20 mouse cellular contexts compared by ENCODE assay signal in the genomic region with DNA sequence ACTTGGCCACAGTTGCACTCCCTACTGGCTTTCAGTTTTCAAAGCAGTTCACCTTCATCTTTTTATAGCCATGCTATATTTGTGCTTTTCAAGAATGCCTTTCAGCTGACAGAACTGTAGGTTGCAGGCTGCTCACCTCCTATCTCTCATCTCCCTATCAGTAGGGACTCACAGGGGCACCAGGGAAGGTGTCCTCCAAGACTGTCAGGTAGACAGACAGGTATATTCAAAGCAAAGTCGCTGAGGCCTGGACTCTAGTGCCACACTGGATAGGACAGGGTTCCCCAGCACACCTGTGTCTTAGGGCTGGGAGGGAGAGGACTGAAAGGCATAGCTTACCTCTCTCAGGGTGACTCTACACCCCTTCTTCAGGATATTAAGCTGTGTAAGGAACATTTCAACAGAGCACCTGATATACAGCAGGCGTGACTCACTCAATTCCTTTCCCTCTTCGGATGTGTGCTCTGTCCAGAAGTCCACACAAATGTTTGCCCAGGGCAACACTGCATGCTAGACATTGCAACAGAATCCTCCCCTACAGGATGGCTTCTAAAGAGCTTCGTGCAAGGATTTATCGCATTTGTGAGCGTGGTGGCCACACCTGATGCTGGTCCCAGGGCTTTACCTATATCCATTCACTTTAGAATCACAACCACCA. TPM values are rescaled to one million over a fixed set of nuclear protein-coding genes. Genes with fewer than 3 reads are reported as not detected.
DNase-seq lines count a peak whose midpoint lies in the region; ATAC-seq and TF ChIP-seq lines count a peak whose summit lies in the region.
"Had no signal": no experiment of that assay in that cellular context is flagged by ENCODE, and none has a peak within 500 bp of the region (broad histone marks: within the 10 kb centered on the region; RNA-seq: fewer than 3 reads in every experiment).

No protein-coding gene starts in this region.

- intact Hi-C loops in heart, postnatal 14 days (cut with DNase I): no loop called here

- no peak overlapping the region for H3K9ac ChIP-seq in heart, embryonic 13.5 days
- no peak overlapping the region for H3K9ac ChIP-seq in lung, postnatal 0 days (replicated peaks; ENCODE audit: low read depth)
- no peak overlapping the region for H3K9ac ChIP-seq in liver, embryonic 15.5 days
- H3K9ac ChIP-seq: hindbrain, embryonic 13.5 days; limb, embryonic 15.5 days had no signal

- no peak for TF ChIP-seq EP300 in lung, postnatal 0 days (IDR thresholded peaks at IDR 0.05)

- no peak for TF ChIP-seq CTCF in lung, postnatal 0 days (IDR thresholded peaks at IDR 0.05)

- 75% methylated on average over 6 of the region's 6 CpGs for WGBS in heart, embryonic 13.5 days
- WGBS in lung, postnatal 0 days: 71% methylated on average over 6 of the region's 6 CpGs
- 66% methylated on average over 6 of the region's 6 CpGs for WGBS in liver, embryonic 15.5 days (ENCODE audit: insufficient replicate concordance)

- no peak overlapping the region for H3K4me2 ChIP-seq in heart, embryonic 13.5 days
- H3K4me2 ChIP-seq in lung, postnatal 0 days (replicated peaks; ENCODE audit: low read depth, low read length): no peak overlapping the region
- H3K4me2 ChIP-seq in liver, embryonic 15.5 days: no peak overlapping the region; the same call in 1 of the 2 replicates
- H3K4me2 ChIP-seq: hindbrain, embryonic 13.5 days; limb, embryonic 15.5 days; midbrain, embryonic 11.5 days had no signal

- no peaks in the 10 kb centered on the region for H3K27me3 ChIP-seq in heart, embryonic 13.5 days (replicated peaks)
- no peaks in the 10 kb centered on the region for H3K27me3 ChIP-seq in lung, postnatal 0 days (replicated peaks; ENCODE audit: insufficient read depth, low read length)
- no peaks in the 10 kb centered on the region for H3K27me3 ChIP-seq in liver, embryonic 15.5 days
- H3K27me3 ChIP-seq: hindbrain, embryonic 13.5 days; limb, embryonic 15.5 days had no signal

- no peak for ATAC-seq in heart, embryonic 13.5 days (ENCODE audit: extremely low read depth, insufficient number of reproducible peaks, low FRiP score, low TSS enrichment)
- ATAC-seq in lung, postnatal 0 days: peak; percentile 75
- ATAC-seq in liver, embryonic 15.5 days (ENCODE audit: insufficient read depth): peak; percentile 78
- ATAC-seq: inflammation-experienced regulatory T-cells, adult 6 months had no signal

- H3K4me3 ChIP-seq in heart, embryonic 13.5 days: no peak overlapping the region
- no peak overlapping the region for H3K4me3 ChIP-seq in lung, postnatal 0 days (ENCODE audit: low read depth, low read length)
- no peak overlapping the region for H3K4me3 ChIP-seq in liver, embryonic 15.5 days (replicated peaks)
- H3K4me3 ChIP-seq: hindbrain, embryonic 13.5 days; limb, embryonic 15.5 days had no signal

- peaks cover 48% of the 10 kb centered on the region for H3K4me1 ChIP-seq in heart, embryonic 13.5 days
- peaks cover 6% of the 10 kb centered on the region; the same call in 1 of the 2 replicates for H3K4me1 ChIP-seq in lung, postnatal 0 days (ENCODE audit: insufficient read depth, low read depth, low read length)
- H3K4me1 ChIP-seq in liver, embryonic 15.5 days (replicated peaks): peaks cover 11% of the 10 kb centered on the region; the same call in 1 of the 2 replicates
- H3K4me1 ChIP-seq: limb, embryonic 15.5 days had no signal

- no peaks in the 10 kb centered on the region for H3K9me3 ChIP-seq in heart, embryonic 13.5 days
- no peaks in the 10 kb centered on the region for H3K9me3 ChIP-seq in lung, postnatal 0 days (ENCODE audit: low read length)
- no peaks in the 10 kb centered on the region for H3K9me3 ChIP-seq in liver, embryonic 15.5 days (replicated peaks)
- H3K9me3 ChIP-seq: hindbrain, embryonic 13.5 days; limb, embryonic 15.5 days had no signal

- H3K27ac ChIP-seq in heart, embryonic 13.5 days (replicated peaks): peak overlapping the region; percentile 17; the same call in 1 of the 2 replicates
- H3K27ac ChIP-seq in lung, postnatal 0 days (ENCODE audit: low read length): no peak overlapping the region
- 0 out of 2 replicates have a peak overlapping the region, but pooled peaks have one; percentile 33 for H3K27ac ChIP-seq in liver, embryonic 15.5 days (replicated peaks)
- H3K27ac ChIP-seq: hindbrain, embryonic 13.5 days; limb, embryonic 15.5 days had no signal

- H3K36me3 ChIP-seq in heart, embryonic 13.5 days: peaks cover 44% of the 10 kb centered on the region
- no peaks in the 10 kb centered on the region for H3K36me3 ChIP-seq in lung, postnatal 0 days (ENCODE audit: insufficient read depth, low read length)
- no peaks in the 10 kb centered on the region for H3K36me3 ChIP-seq in liver, embryonic 15.5 days (replicated peaks)

- DNase-seq in heart, postnatal 14 days: no peak
- DNase-seq in lung, postnatal 0 days (ENCODE audit: low spot score): peak; percentile 61
- DNase-seq in lung, postnatal 14 days: no peak
- DNase-seq in yolk sac, embryonic 10.5 days (ENCODE audit: low spot score): peak; percentile 54
- no peak for DNase-seq in frontal cortex, postnatal 10 days (ENCODE audit: low spot score in 2 of 2)
- DNase-seq: B cell, adult 2 months; cerebellum, adult 8-10 months; gastrocnemius, postnatal 25 days; kidney, adult 2 months; kidney, postnatal 10 days; layer of hippocampus, postnatal 36 days; right cerebral cortex, adult 18-20 months; thymus, adult 18-20 months; thymus, postnatal 4 days had no signal

RNA-seq across cellular contexts. Expression of a gene that starts 55.1 kb away (rescaled TPM):
- polyA plus RNA-seq in heart, embryonic 13.5 days (2015; fragmentation: Nextera tagmentation; extraction: Ambion mirVana): 35.3 and 38.3 TPM in 2 replicates
- total RNA-seq in heart, postnatal 14 days (2021): 10 to 100 TPM; 11.9 to 13.7 TPM
- polyA plus RNA-seq in lung, postnatal 0 days (2015; fragmentation: Nextera tagmentation; extraction: Ambion mirVana): 45.9 and 51.3 TPM in 2 replicates
- 9.5 and 10.7 TPM in 2 replicates for polyA plus RNA-seq in liver, embryonic 15.5 days (2015; fragmentation: Nextera tagmentation; extraction: Ambion mirVana)

Comparison
In these comparisons a context has a peak if more than half of its experiments do, and no peak if none do; other contexts are left out.
1. DNase-seq: peak in lung, postnatal 0 days (single experiment) and yolk sac, embryonic 10.5 days (single experiment); none in heart, postnatal 14 days (0 of 2), lung, postnatal 14 days (single experiment) and frontal cortex, postnatal 10 days (0 of 2).